Mouse (Mus musculus): ENCODE measurements at regions not wholly inside any gene's neighbourhood (a gene's known extent, or its start where the extent isn't known, plus 50 kb on each side); places are given as distances from the start of the nearest gene placed in this dataset.

GRCm38 (mm10) chr8:127719881-127720280, 638.5 kb upstream of the Nrp1 start:
- DNase-seq (ENCODE audit: low spot score in 2 of 2): no peak
- TF ChIP-seq CTCF (conservative IDR thresholded peaks at IDR 0.05): no peak
- no peak overlapping the region for H3K27ac ChIP-seq
- no peak overlapping the region for H3K4me3 ChIP-seq

GRCm38 (mm10) chr8:127720593-127721290, 637.7 kb upstream of the Nrp1 start:
- Histone ChIP-seq H3K27ac (peak overlapping the region; percentile 36; the same call in 1 of the 2 replicates), H3K4me3 (no peak overlapping the region)
- TF ChIP-seq CTCF (conservative IDR thresholded peaks at IDR 0.05): no peak
- no peak for DNase-seq (ENCODE audit: low spot score in 2 of 2)

GRCm38 (mm10) chr8:127721624-127722023, 636.8 kb upstream of the Nrp1 start:
- no peak for DNase-seq (ENCODE audit: low spot score in 2 of 2)
- Histone ChIP-seq H3K27ac (no peak overlapping the region), H3K4me3 (no peak overlapping the region)
- no peak for TF ChIP-seq CTCF (conservative IDR thresholded peaks at IDR 0.05)

- no peak for DNase-seq (ENCODE audit: low spot score in 2 of 2)
- no peak overlapping the region for H3K4me3 ChIP-seq
- no peak overlapping the region for H3K27ac ChIP-seq
- TF ChIP-seq CTCF (conservative IDR thresholded peaks at IDR 0.05): peak; percentile 58
Observed at GRCm38 (mm10) chr8:127734059-127734458, 624.3 kb upstream of the Nrp1 start.

- TF ChIP-seq CTCF (conservative IDR thresholded peaks at IDR 0.05): no peak
- Histone ChIP-seq H3K27ac (peak overlapping the region; percentile 11; the same call in 1 of the 2 replicates), H3K4me3 (no peak overlapping the region)
- no peak for DNase-seq (ENCODE audit: low spot score in 2 of 2)
Observed at GRCm38 (mm10) chr8:127742236-127742635, 616.2 kb upstream of the Nrp1 start.

- no peak for TF ChIP-seq CTCF (conservative IDR thresholded peaks at IDR 0.05)
- no peak overlapping the region for H3K4me3 ChIP-seq
- no peak for DNase-seq (ENCODE audit: low spot score in 2 of 2)
- H3K27ac ChIP-seq: no peak overlapping the region
Observed at GRCm38 (mm10) chr8:127745221-127745620, 613.2 kb upstream of the Nrp1 start.

- Histone ChIP-seq H3K27ac (no peak overlapping the region), H3K4me3 (no peak overlapping the region)
- TF ChIP-seq CTCF (conservative IDR thresholded peaks at IDR 0.05): no peak
- no peak for DNase-seq (ENCODE audit: low spot score in 2 of 2)
Observed at GRCm38 (mm10) chr8:127746456-127746855, 611.9 kb upstream of the Nrp1 start.

- DNase-seq (ENCODE audit: low spot score in 2 of 2): no peak
- peak; percentile 20; the same call in 1 of the 2 replicates for TF ChIP-seq CTCF (conservative IDR thresholded peaks at IDR 0.05)
- H3K27ac ChIP-seq: no peak overlapping the region
- H3K4me3 ChIP-seq: no peak overlapping the region
Observed at GRCm38 (mm10) chr8:127752871-127753270, 605.5 kb upstream of the Nrp1 start.

GRCm38 (mm10) chr8:127753793-127754565, 604.4 kb upstream of the Nrp1 start:
- no peak overlapping the region for H3K4me3 ChIP-seq
- H3K27ac ChIP-seq: no peak overlapping the region
- no peak for TF ChIP-seq CTCF (conservative IDR thresholded peaks at IDR 0.05)
- DNase-seq (ENCODE audit: low spot score in 2 of 2): no peak

GRCm38 (mm10) chr8:127757396-127757795, 601.0 kb upstream of the Nrp1 start:
- Histone ChIP-seq H3K27ac (no peak overlapping the region), H3K4me3 (no peak overlapping the region)
- no peak for DNase-seq (ENCODE audit: low spot score in 2 of 2)
- no peak for TF ChIP-seq CTCF (conservative IDR thresholded peaks at IDR 0.05)

GRCm38 (mm10) chr8:127759906-127760305, 598.5 kb upstream of the Nrp1 start:
- no peak for TF ChIP-seq CTCF (conservative IDR thresholded peaks at IDR 0.05)
- Histone ChIP-seq H3K27ac (peak overlapping the region; percentile 71), H3K4me3 (no peak overlapping the region)
- DNase-seq (ENCODE audit: low spot score in 2 of 2): peak; percentile 41 to 63

GRCm38 (mm10) chr8:127765199-127765598, 593.2 kb upstream of the Nrp1 start:
- no peak for TF ChIP-seq CTCF (conservative IDR thresholded peaks at IDR 0.05)
- 0 out of 2 replicates have a peak overlapping the region, but pooled peaks have one; percentile 46 for H3K27ac ChIP-seq
- no peak overlapping the region for H3K4me3 ChIP-seq
- DNase-seq (ENCODE audit: low spot score in 2 of 2): no peak

GRCm38 (mm10) chr8:127768311-127768710, 590.1 kb upstream of the Nrp1 start:
- TF ChIP-seq CTCF (conservative IDR thresholded peaks at IDR 0.05): no peak
- Histone ChIP-seq H3K27ac (no peak overlapping the region), H3K4me3 (no peak overlapping the region)
- no peak for DNase-seq (ENCODE audit: low spot score in 2 of 2)

GRCm38 (mm10) chr8:127769651-127770050, 588.8 kb upstream of the Nrp1 start:
- no peak for TF ChIP-seq CTCF (conservative IDR thresholded peaks at IDR 0.05)
- H3K27ac ChIP-seq: no peak overlapping the region
- no peak overlapping the region for H3K4me3 ChIP-seq
- DNase-seq (ENCODE audit: low spot score in 2 of 2): no peak
